Comparison of ENCODE assay signal across 8 mouse cellular contexts in the genomic region with DNA sequence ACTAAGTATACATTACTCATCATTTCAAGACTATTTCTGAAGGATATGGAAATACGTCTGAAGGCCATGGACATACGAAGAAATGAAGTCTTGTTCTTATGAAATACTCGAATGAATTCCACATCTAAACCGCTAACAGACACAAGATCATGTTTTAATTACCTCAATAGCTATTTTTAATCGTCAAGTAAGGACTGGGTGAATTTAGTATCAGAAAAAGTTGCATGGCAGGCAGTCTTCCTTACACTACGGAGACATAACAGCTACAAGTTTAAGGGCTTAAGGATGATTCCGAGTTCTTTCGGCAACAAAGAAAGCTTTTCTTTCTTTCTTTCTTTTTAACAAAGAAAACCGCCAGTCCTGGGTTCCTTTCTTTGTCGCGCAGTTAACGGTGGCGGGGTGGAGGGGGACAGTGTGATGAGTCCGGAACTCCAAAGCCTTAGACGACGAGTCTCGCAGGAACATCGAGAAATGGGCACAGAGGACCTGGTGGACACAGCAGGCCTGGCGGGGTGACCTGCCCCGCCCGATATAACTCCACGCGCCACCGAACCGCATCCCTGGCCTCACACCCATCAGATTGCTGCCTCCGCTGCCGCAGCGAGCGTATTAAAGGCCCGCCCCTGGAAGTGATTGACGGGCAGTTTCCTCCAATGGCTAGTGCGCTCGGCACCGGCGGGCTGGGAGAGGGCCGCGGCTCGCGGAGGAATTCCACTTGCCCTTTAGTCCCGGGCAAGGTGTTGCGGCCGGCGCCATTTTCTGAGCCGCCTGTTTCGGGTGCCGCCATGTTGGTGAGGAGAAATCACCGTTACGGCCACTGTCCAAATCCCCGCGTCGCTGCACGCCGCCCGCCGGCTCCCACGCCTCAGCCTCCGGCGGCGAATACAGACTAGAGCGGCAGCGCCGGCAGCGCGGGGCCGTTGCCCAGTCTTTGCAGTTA. TPM values are rescaled to one million over a fixed set of nuclear protein-coding genes. Genes with fewer than 3 reads are reported as not detected.
DNase-seq lines count a peak whose midpoint lies in the region; ATAC-seq and TF ChIP-seq lines count a peak whose summit lies in the region.

Gene Zc3h6, plus strand, starts transcription at position 762 of the 940 bp plus-strand sequence.

- peak within 1 kb of the TSS; percentile 100 for H3K9ac ChIP-seq in forebrain, embryonic 16.5 days (replicated peaks; ENCODE audit: low read depth, low read length)
- peak within 1 kb of the TSS; percentile 100 for H3K9ac ChIP-seq in lung, embryonic 15.5 days

- no peaks in the 10 kb centered on the region for H3K9me3 ChIP-seq in G1E (replicated peaks)
- no peaks in the 10 kb centered on the region for H3K9me3 ChIP-seq in forebrain, embryonic 16.5 days (ENCODE audit: control insufficient read depth, low read length)
- H3K9me3 ChIP-seq in lung, embryonic 15.5 days, result no peaks in the 10 kb centered on the region

- H3K27ac ChIP-seq in forebrain, embryonic 16.5 days (ENCODE audit: low read length), result peak within 1 kb of the TSS; percentile 100
- peak within 1 kb of the TSS; percentile 100 for H3K27ac ChIP-seq in lung, embryonic 15.5 days

- ATAC-seq in G1E (ENCODE audit: extremely low read depth, insufficient number of reproducible peaks, low FRiP score, poor library complexity, severe bottlenecking), result peak; percentile 95
- ATAC-seq in forebrain, embryonic 16.5 days, result peak; percentile 98
- peak; percentile 99 for ATAC-seq in lung, embryonic 15.5 days (ENCODE audit: borderline replicate concordance, extremely low read depth, low FRiP score, low TSS enrichment)

- no peaks in the 10 kb centered on the region for H3K36me3 ChIP-seq in G1E (replicated peaks)
- H3K36me3 ChIP-seq in forebrain, embryonic 16.5 days (ENCODE audit: control insufficient read depth, insufficient read depth), result no peaks in the 10 kb centered on the region
- H3K36me3 ChIP-seq in lung, embryonic 15.5 days, result no peaks in the 10 kb centered on the region

- peak within 1 kb of the TSS; percentile 62 for H3K4me2 ChIP-seq in forebrain, embryonic 16.5 days (ENCODE audit: low read length)
- H3K4me2 ChIP-seq in lung, embryonic 15.5 days, result peak within 1 kb of the TSS; percentile 69

- peak within 1 kb of the TSS; percentile 88 for H3K4me3 ChIP-seq in G1E (ENCODE audit: low read depth, low read length)
- H3K4me3 ChIP-seq in forebrain, embryonic 16.5 days (replicated peaks; ENCODE audit: low read length), result peak within 1 kb of the TSS; percentile 96
- peak within 1 kb of the TSS; percentile 91 for H3K4me3 ChIP-seq in lung, embryonic 15.5 days

- H3K4me1 ChIP-seq in G1E (ENCODE audit: insufficient read depth, low read depth, low read length), result peaks cover 11% of the 10 kb centered on the region; the same call in 1 of the 2 replicates
- H3K4me1 ChIP-seq in forebrain, embryonic 16.5 days (replicated peaks; ENCODE audit: control insufficient read depth, insufficient read depth, low read length), result peaks cover 6% of the 10 kb centered on the region
- H3K4me1 ChIP-seq in lung, embryonic 15.5 days, result peaks cover 7% of the 10 kb centered on the region; the same call in 1 of the 2 replicates

- WGBS in forebrain, embryonic 16.5 days, result under 1% methylated on average over 65 of the region's 65 CpGs
- WGBS in lung, embryonic 15.5 days, result under 1% methylated on average over 65 of the region's 65 CpGs

- no peak for TF ChIP-seq CTCF in G1E (IDR thresholded peaks at IDR 0.05; ENCODE audit: low read depth, low read length)

- peak; percentile 83 for DNase-seq in G1E (ENCODE audit: low spot score)
- peak; percentile 98 to 100 for DNase-seq in cerebellum, adult 18-20 months
- DNase-seq in heart, postnatal 4 days, result peak; percentile 99
- peak; percentile 95 to 99 for DNase-seq in layer of hippocampus, adult 8-10 months (ENCODE audit: low spot score in 2 of 2)
- DNase-seq in ovary, adult 18-20 months (ENCODE audit: low spot score), result peak; percentile 96
- peak; percentile 98 for DNase-seq in thymus, postnatal 0 days (ENCODE audit: low spot score)

- H3K27me3 ChIP-seq in G1E (ENCODE audit: insufficient read depth, low read length), result no peaks in the 10 kb centered on the region
- no peaks in the 10 kb centered on the region for H3K27me3 ChIP-seq in forebrain, embryonic 16.5 days (replicated peaks; ENCODE audit: control insufficient read depth, insufficient read depth, low read length)
- no peaks in the 10 kb centered on the region for H3K27me3 ChIP-seq in lung, embryonic 15.5 days

RNA-seq across cellular contexts. Expression of gene Zc3h6, which starts in this region (rescaled TPM):
- total RNA-seq in G1E (2014; fragmentation: Nextera tagmentation) (8.0 and 9.6 TPM in 2 replicates), G1E (2017) (1.9 TPM in 2 replicates)
- polyA plus RNA-seq in G1E (2012), result 2.1 and 2.2 TPM in 2 replicates
- 4.6 and 5.0 TPM in 2 replicates for polyA plus RNA-seq in forebrain, embryonic 16.5 days (2015; fragmentation: Nextera tagmentation; extraction: Ambion mirVana)
- total RNA-seq in heart, postnatal 4 days (2021), result 1 to 10 TPM; 3.6 to 5.1 TPM
- 10 to 100 TPM; 17.3 to 18.8 (median 17.6) TPM for total RNA-seq in layer of hippocampus, adult 8-10 months (2022)
- polyA plus RNA-seq in lung, embryonic 15.5 days (2015; fragmentation: Nextera tagmentation; extraction: Ambion mirVana), result 1.6 and 1.8 TPM in 2 replicates
- 3.3 and 6.5 TPM in 2 replicates for polyA plus RNA-seq in thymus, postnatal 0 days (2015; fragmentation: Nextera tagmentation; extraction: Ambion mirVana)

Comparison
In these comparisons a context has a peak if more than half of its experiments do, and no peak if none do; other contexts are left out.
1. Peak in every context shown above with its lines: DNase-seq, ATAC-seq, H3K4me3 ChIP-seq and H3K27ac ChIP-seq.